Mouse (Mus musculus) layer of hippocampus, postnatal 14 days (tissue): ENCODE measurements at regions not wholly inside any gene's neighbourhood (a gene's known extent, or its start where the extent isn't known, plus 50 kb on each side); places are given as distances from the start of the nearest gene placed in this dataset.
"Not testable (repeated sequence)": the region's sequence is repeated elsewhere in the genome, so short reads cannot be mapped to it uniquely, and the experiment has no call there.

ENCODE experiments used
- DNase-seq, 2 experiments: peaks; one replicate each; pipeline ENCODE4 v3.0.0; 2021 to 2022; ENCODE audit warnings: low spot score in 2 of 2, mixed read lengths in 1 of 2

GRCm38 (mm10) chr2:11099834-11100622, 71.9 kb upstream of the Prkcq start:
- DNase-seq = not testable (repeated sequence)

- DNase-seq = peak; percentile 21 to 72
These were observed 58.7 kb upstream of the Prkcq start for GRCm38 (mm10) chr2:11113191-11113590.

- no peak for DNase-seq
These were observed 53.3 kb upstream of the Prkcq start for GRCm38 (mm10) chr2:11118625-11119024.

- DNase-seq = no peak
These were observed 52.6 kb upstream of the Prkcq start for GRCm38 (mm10) chr2:11119301-11119700.
